Mouse (Mus musculus) retina, embryonic 14.5 days (tissue): ENCODE measurements around the gene Nudt8.
"Not testable (repeated sequence)": the region's sequence is repeated elsewhere in the genome, so short reads cannot be mapped to it uniquely, and the experiment has no call there.

Experiments used
- DNase-seq: peaks from one replicate; pipeline ENCODE4 v3.0.0-alpha.2; 2015; ENCODE audit warnings: low spot score

Gene Nudt8

GRCm38 (mm10) chr19:4015635-4016034 is 15.3 kb downstream of the Nudt8 start:
- no peak for DNase-seq

DNA sequence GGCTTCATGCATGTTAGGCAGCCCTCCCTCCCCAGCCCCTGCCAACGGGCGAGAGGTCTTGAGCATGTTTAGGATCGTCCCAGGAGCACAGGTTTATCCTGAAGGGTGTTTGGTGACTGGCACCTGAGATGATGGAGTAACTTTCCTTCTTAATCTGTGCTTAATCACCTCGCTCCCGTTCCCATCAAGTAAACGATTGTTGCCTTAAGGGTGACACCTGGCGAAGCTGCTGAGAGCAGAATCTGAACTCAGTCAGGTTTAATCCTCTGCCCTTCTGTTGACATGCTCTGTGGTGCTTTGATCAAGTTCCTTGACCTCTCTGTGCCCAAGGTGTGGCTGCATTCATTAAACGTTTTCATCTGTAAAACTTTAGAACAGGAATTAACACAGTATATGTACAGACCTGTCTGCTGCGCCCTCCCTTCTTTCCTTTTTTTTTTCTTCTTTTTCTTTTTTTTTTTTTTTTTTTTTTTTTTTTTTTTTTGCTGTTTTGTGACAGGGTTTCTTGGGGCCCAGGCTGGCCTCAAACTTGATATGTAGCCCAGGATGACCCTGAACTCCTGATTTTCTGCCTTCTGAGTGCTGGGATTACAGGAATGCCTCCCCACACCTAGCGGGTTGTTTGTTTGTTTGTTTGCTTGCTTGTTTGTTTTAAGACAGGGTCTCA is 17.7 kb downstream of the Nudt8 start:
- no peak for DNase-seq

DNA sequence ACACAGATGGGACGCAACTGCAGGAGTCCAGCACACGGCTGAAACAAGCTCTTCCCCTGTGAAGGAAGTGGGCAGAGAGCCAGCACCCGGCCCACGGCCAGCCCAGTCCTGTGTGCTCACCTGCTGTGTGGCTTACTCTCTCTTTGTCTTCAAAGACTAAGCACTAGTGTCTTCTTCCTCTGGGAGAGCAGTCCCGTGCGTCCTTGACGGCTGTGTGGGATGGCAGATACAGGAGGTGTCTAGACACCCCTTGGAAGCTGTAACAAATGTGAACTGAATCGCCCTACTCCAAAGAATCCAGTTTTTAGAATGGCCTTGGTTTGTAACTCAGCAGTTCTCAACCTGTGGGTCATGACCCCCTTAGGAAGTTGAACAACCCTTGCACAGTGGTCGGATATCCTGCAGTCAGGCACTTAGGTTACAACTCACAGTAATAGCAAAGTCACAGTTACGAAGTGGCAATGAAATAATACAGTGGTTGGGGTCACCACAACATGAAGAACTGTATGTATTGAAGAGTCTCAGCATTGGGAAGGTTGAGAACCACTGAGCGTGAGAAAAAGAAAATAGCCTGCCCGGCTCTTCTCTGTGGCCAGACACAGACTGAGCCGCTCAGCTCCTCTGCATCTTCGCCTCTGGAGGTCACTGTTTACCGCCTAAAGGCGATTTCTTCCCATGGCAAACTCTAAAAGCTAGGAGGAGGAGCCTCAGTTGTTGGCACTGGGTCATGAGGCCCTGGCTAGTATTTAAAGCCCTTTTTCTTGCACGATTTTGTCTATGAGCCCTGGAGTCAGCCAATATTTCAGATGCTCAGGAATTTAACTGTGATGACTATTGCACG is 18.6 kb downstream of the Nudt8 start:
- DNase-seq: peak; percentile 86

- no peak for DNase-seq
These were observed 22.8 kb downstream of the Nudt8 start for GRCm38 (mm10) chr19:4023185-4023584.

- DNase-seq: no peak
These were observed 27.2 kb downstream of the Nudt8 start for GRCm38 (mm10) chr19:4027576-4027975.

GRCm38 (mm10) chr19:4032668-4033067 is 32.3 kb downstream of the Nudt8 start:
- DNase-seq: no peak

- DNase-seq: no peak
These were observed 32.9 kb downstream of the Nudt8 start for GRCm38 (mm10) chr19:4033298-4033697.

- no peak for DNase-seq
These were observed 33.4 kb downstream of the Nudt8 start for GRCm38 (mm10) chr19:4033742-4034141.

DNA sequence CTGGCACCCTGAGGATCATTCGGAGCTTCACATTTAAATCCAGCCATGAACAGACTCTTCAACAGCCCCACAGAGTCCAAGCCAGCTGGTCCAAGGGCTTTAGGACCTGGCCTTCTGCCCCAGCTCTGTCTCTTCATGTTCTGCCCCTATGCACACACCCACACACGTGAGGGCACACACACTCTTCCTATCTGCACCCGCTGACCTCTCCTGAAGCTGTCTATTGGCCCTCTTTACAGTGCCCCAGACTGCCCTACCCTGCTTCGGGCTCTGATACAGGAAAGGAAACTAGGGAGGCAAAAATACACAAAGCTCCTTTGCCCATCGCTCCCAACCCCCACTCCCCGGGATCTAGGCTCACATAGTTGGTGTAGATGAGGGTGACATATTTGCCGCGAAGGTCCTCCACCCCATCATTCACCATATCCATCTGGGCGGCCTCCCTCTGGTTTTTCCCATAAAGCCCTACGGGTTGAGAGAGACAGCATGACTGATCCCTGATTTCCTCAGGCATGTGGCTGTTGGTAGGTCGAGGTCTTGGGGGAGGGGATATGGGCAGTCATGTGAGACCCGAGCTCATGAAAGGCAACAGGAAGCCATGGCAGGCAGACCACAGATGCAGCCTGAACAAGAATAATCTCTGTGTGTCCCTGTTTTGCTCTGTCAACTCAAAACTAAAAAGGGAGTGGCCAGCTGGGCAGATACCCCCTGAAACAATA is 36.1 kb downstream of the Nudt8 start:
- peak; percentile 30 for DNase-seq

DNA sequence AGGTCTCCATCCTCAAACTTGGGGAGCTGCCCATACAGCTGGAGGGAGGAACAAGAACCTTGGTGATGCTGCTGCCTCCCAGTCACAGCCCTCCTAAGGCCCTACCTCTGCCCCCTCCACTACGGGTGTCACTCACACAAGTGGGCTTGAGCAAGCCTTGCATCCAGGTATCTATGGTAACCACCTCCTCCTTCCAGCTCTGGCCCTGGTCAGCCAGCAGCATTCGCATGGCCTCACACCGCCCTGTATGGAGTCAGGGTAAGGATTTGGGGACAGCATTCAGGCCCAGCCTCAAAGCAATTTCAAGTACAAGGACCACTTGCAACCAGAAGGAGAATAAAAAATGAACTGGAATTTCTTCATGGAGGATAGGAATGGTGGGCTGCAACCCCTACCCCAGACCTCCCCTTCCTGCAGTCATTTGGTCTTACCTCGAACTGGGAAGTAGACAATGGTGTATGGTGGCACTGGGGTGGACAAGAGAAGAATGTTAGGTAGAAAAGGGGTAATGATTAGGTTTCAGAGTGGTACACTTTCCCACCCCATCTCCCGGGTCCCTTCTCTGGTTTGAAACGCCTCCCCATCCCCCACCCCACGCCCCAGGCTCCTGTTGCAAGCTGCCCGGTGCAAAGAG is 36.9 kb downstream of the Nudt8 start:
- DNase-seq: not testable (repeated sequence)

DNA sequence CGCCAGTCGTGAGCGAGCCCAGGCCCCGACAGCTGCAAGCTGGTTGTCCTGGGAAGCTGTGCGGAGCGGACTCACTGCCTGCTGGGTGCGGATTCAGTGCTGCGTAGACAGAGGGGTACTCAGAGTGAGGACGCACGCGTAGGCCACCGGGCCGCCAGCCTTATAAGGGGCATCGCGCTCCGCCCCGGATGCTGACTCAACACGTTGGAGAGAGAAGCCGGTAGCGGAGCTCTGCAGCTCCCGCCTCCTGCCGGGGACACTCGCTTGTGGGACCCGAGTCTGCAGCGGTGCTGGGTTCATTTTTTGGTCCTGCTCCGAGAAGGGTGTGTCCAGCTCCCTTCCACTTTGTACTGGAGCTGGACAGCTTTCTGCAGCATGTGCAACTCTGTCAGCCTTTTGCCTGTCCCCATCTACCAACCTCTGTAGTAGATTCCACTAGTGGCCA is 37.4 kb downstream of the Nudt8 start, which contains the start of gene Gstp1:
Gene Gstp1 (minus strand): TSS at position 198 of the 445 bp plus-strand sequence.
- peak; percentile 80 for DNase-seq

GRCm38 (mm10) chr19:4040941-4041340 is 40.6 kb downstream of the Nudt8 start:
- not testable (repeated sequence) for DNase-seq

GRCm38 (mm10) chr19:4041500-4041899 is 41.1 kb downstream of the Nudt8 start:
- DNase-seq: not testable (repeated sequence)

DNA sequence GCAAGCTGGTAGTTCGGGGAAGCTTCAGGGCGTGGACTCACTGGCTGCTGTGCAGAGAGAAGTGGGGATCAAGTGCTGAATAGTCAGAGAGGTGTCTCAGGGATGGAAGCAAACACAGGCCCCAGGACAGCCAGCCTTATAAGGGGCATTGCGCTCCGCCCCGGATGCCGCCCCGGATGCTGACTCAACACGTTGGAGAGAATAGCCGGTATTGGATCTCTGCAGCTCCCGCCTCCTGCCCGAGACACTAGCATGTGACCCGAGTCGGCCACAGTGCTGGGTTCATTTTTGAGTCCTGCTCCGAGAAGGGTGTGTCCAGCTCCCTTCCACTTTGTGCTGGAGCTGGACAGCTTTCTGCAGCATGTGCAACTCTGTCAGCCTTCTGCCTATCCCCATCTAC is 41.7 kb downstream of the Nudt8 start:
- no peak for DNase-seq

GRCm38 (mm10) chr19:4044109-4044508 is 43.7 kb downstream of the Nudt8 start:
- DNase-seq: not testable (repeated sequence)

GRCm38 (mm10) chr19:4045966-4046865 is 45.8 kb downstream of the Nudt8 start, which contains the start of gene Gstp2:
Gstp2 (minus strand) TSS chr19:4046023.
- DNase-seq: peak; percentile 74

GRCm38 (mm10) chr19:4046866-4047254 is 46.5 kb downstream of the Nudt8 start:
- no peak for DNase-seq

GRCm38 (mm10) chr19:4047859-4048258 is 47.5 kb downstream of the Nudt8 start:
- peak; percentile 90 for DNase-seq

- DNase-seq: not testable (repeated sequence)
These were observed 48.7 kb downstream of the Nudt8 start for GRCm38 (mm10) chr19:4049069-4049468.

- DNase-seq: no peak
These were observed 50.6 kb downstream of the Nudt8 start for GRCm38 (mm10) chr19:4051016-4051415.
